Mouse (Mus musculus) thymus, adult 2 months (tissue): ENCODE results near the gene Gsap.

Experiments
- CTCF ChIP-seq: fragments of 200-500 bp; IDR thresholded peaks from 2 replicates; pipeline ENCODE4 v1.5.1; 2012; ENCODE audit warnings: mild to moderate bottlenecking, control low read depth, low read length, moderate library complexity, borderline replicate concordance; ENCODE audit not compliant: control insufficient read depth, poor library complexity, insufficient read depth; ENCODE audit errors: extremely low read depth
- POLR2A ChIP-seq: fragments of 200-500 bp; IDR thresholded peaks from 2 replicates; pipeline ENCODE4 v1.6.1; 2012; ENCODE audit warnings: mild to moderate bottlenecking, low read length, control low read depth, moderate library complexity; ENCODE audit not compliant: control insufficient read depth, poor library complexity, insufficient read depth; ENCODE audit errors: extremely low read depth

GRCm38 (mm10) chr5:21189036-21189435 lies 3.0 kb downstream of the Gsap start:
- TF ChIP-seq CTCF, result no peak
- no peak for TF ChIP-seq POLR2A
